Mouse (Mus musculus): ENCODE results near the gene Rreb1. TPM values are rescaled to one million over a fixed set of nuclear protein-coding genes. Genes with fewer than 3 reads are reported as not detected.

Rreb1 gene
- polyA plus RNA-seq, 1 experiment from 2014 or later: 4.8 TPM

GRCm38 (mm10) chr13:37992638-37993371 lies 214.6 kb downstream of the Rreb1 start:
- peaks cover 40% of the 10 kb centered on the region for H3K36me3 ChIP-seq
- peak overlapping the region; percentile 94 for H3K27ac ChIP-seq
- H3K4me3 ChIP-seq (replicated peaks): peak overlapping the region; percentile 99
- H3K9me3 ChIP-seq (replicated peaks): no peaks in the 10 kb centered on the region
- 7% methylated on average over 10 of the region's 10 CpGs for WGBS (ENCODE audit: insufficient replicate concordance)
- no peaks in the 10 kb centered on the region; the same call in 1 of the 2 replicates for H3K27me3 ChIP-seq
- peak overlapping the region; percentile 100 for H3K9ac ChIP-seq
- ATAC-seq (ENCODE audit: low read depth) (no peak), DNase-seq (no peak)
- H3K4me2 ChIP-seq: peak overlapping the region; percentile 80
- H3K4me1 ChIP-seq (replicated peaks): peaks cover 39% of the 10 kb centered on the region

- Histone ChIP-seq H3K36me3 (peaks cover 35% of the 10 kb centered on the region), H3K9ac (peak overlapping the region; percentile 100), H3K4me1 (replicated peaks) (peaks cover 40% of the 10 kb centered on the region), H3K4me3 (replicated peaks) (peak overlapping the region; percentile 99), H3K27ac (peak overlapping the region; percentile 94), H3K4me2 (peak overlapping the region; percentile 80), H3K27me3 (no peaks in the 10 kb centered on the region; the same call in 1 of the 2 replicates), H3K9me3 (replicated peaks) (no peaks in the 10 kb centered on the region)
- no peak for ATAC-seq (ENCODE audit: low read depth)
- DNase-seq: no peak
- WGBS (ENCODE audit: insufficient replicate concordance): under 1% methylated on average over 17 of the region's 17 CpGs
Observed at GRCm38 (mm10) chr13:37993376-37993703, 215.1 kb downstream of the Rreb1 start.

- H3K27me3 ChIP-seq: no peaks in the 10 kb centered on the region; the same call in 1 of the 2 replicates
- peaks cover 30% of the 10 kb centered on the region for H3K36me3 ChIP-seq
- peak within 1 kb of the TSS; percentile 99 for H3K4me3 ChIP-seq (replicated peaks)
- peak; percentile 87 for DNase-seq
- H3K9me3 ChIP-seq (replicated peaks): no peaks in the 10 kb centered on the region
- WGBS (ENCODE audit: insufficient replicate concordance): under 1% methylated on average over 89 of the region's 89 CpGs
- peak; percentile 96 for ATAC-seq (ENCODE audit: low read depth)
- H3K4me2 ChIP-seq: peak within 1 kb of the TSS; percentile 80
- peaks cover 45% of the 10 kb centered on the region for H3K4me1 ChIP-seq (replicated peaks)
- peak within 1 kb of the TSS; percentile 94 for H3K27ac ChIP-seq
- H3K9ac ChIP-seq: peak within 1 kb of the TSS; percentile 100
Observed at GRCm38 (mm10) chr13:37993704-37994404, 215.7 kb downstream of the Rreb1 start, which contains the start of gene Ssr1. Gene Ssr1 (minus strand): TSS chr13:37994217.

- Histone ChIP-seq H3K4me2 (peak overlapping the region; percentile 80), H3K9ac (peak overlapping the region; percentile 64), H3K27ac (peak overlapping the region; percentile 70), H3K4me1 (replicated peaks) (peaks cover 51% of the 10 kb centered on the region), H3K9me3 (replicated peaks) (no peaks in the 10 kb centered on the region), H3K27me3 (no peaks in the 10 kb centered on the region; the same call in 1 of the 2 replicates), H3K4me3 (replicated peaks) (peak overlapping the region; percentile 99), H3K36me3 (peaks cover 25% of the 10 kb centered on the region)
- ATAC-seq (ENCODE audit: low read depth) (peak; percentile 27), DNase-seq (no peak)
- WGBS (ENCODE audit: insufficient replicate concordance): 14% methylated on average over 7 of the region's 7 CpGs
Observed at GRCm38 (mm10) chr13:37994405-37994749, 216.2 kb downstream of the Rreb1 start.

GRCm38 (mm10) chr13:37999713-38000112 lies 221.5 kb downstream of the Rreb1 start:
- 77% methylated on average over 3 of the region's 3 CpGs for WGBS (ENCODE audit: insufficient replicate concordance)
- Histone ChIP-seq H3K9me3 (replicated peaks) (no peaks in the 10 kb centered on the region), H3K4me1 (replicated peaks) (peaks cover 34% of the 10 kb centered on the region), H3K36me3 (no peaks in the 10 kb centered on the region), H3K4me3 (replicated peaks) (no peak overlapping the region), H3K4me2 (peak overlapping the region; percentile 28), H3K27me3 (peaks cover 5% of the 10 kb centered on the region), H3K9ac (no peak overlapping the region), H3K27ac (peak overlapping the region; percentile 63)
- ATAC-seq (ENCODE audit: low read depth) (peak; percentile 95), DNase-seq (peak; percentile 23)

Other genes with a start within 250 kb of the Rreb1 start
- gene Ssr1, start 215.8 kb downstream of the Rreb1 start, polyA plus RNA-seq (2015; fragmentation: Nextera tagmentation; extraction: Ambion mirVana): 93.6 and 119 TPM in 2 replicates